Mouse (Mus musculus): Measurements from ENCODE around the gene Sgms2.

DNA sequence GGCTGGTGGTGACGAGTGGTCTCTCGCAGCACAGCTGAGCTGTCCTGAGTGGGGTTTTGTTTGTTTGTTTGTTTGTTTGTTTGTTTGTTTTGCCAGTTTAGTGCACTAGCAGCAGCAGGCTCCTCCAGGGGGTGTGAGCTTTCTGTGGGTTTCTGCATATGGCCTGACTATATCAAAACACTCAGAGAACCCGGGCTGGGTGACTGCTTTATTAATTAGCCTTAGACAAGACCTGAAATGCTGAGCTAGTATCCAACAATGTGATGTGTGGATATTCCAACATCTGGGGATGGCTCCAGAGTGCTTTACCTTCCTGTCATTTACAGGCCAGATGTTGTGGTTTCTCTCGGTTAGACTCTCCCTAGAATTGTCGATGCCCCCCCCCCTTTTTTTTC is 187.9 kb downstream of the Sgms2 start:
- TF ChIP-seq CTCF (IDR thresholded peaks at IDR 0.05; ENCODE audit: low read depth, low read length) (no peak), POLR2A (IDR thresholded peaks at IDR 0.05; ENCODE audit: borderline replicate concordance, low read depth, low read length) (no peak)
